Mouse (Mus musculus): ENCODE data around the gene Pgpep1. TPM values are rescaled to one million over a fixed set of nuclear protein-coding genes. Genes with fewer than 3 reads are reported as not detected.

Pgpep1 gene
- polyA plus RNA-seq, 1 experiment: 21.1 TPM

GRCm38 (mm10) chr8:70631436-70631835 lies 28.8 kb downstream of the Pgpep1 start:
- no peak overlapping the region for H3K27ac ChIP-seq (ENCODE audit: control insufficient read depth, insufficient read depth, low read depth, low read length, poor library complexity)
- peaks cover 12% of the 10 kb centered on the region for H3K4me1 ChIP-seq (ENCODE audit: control insufficient read depth, insufficient read depth, low read length)
- H3K4me3 ChIP-seq (replicated peaks; ENCODE audit: control insufficient read depth, low read depth, low read length): no peak overlapping the region
- WGBS: 10% methylated on average over 24 of the region's 24 CpGs
- TF ChIP-seq CTCF (IDR thresholded peaks at IDR 0.05; ENCODE audit: control insufficient read depth, insufficient read depth, low read length) (no peak), POLR2A (IDR thresholded peaks at IDR 0.05; ENCODE audit: borderline replicate concordance, control insufficient read depth, low read depth, low read length) (no peak)

- Histone ChIP-seq H3K4me3 (replicated peaks; ENCODE audit: control insufficient read depth, low read depth, low read length) (no peak overlapping the region), H3K27ac (ENCODE audit: control insufficient read depth, insufficient read depth, low read depth, low read length, poor library complexity) (no peak overlapping the region), H3K4me1 (ENCODE audit: control insufficient read depth, insufficient read depth, low read length) (peaks cover 10% of the 10 kb centered on the region)
- WGBS: 14% methylated on average over 22 of the region's 22 CpGs
- TF ChIP-seq POLR2A (IDR thresholded peaks at IDR 0.05; ENCODE audit: borderline replicate concordance, control insufficient read depth, low read depth, low read length) (no peak), CTCF (IDR thresholded peaks at IDR 0.05; ENCODE audit: control insufficient read depth, insufficient read depth, low read length) (no peak)
Observed at GRCm38 (mm10) chr8:70630532-70631381, 29.4 kb downstream of the Pgpep1 start.

- peaks cover 4% of the 10 kb centered on the region for H3K4me1 ChIP-seq (ENCODE audit: control insufficient read depth, insufficient read depth, low read length)
Observed at GRCm38 (mm10) chr8:70629574-70630531, 30.3 kb downstream of the Pgpep1 start.

GRCm38 (mm10) chr8:70628986-70629490 lies 31.1 kb downstream of the Pgpep1 start:
- peaks cover 1% of the 10 kb centered on the region; the same call in 1 of the 2 replicates for H3K4me1 ChIP-seq (ENCODE audit: control insufficient read depth, insufficient read depth, low read length)
- WGBS: 56% methylated on average over 7 of the region's 7 CpGs
- TF ChIP-seq CTCF (IDR thresholded peaks at IDR 0.05; ENCODE audit: control insufficient read depth, insufficient read depth, low read length): no peak
- TF ChIP-seq POLR2A (IDR thresholded peaks at IDR 0.05; ENCODE audit: borderline replicate concordance, control insufficient read depth, low read depth, low read length): no peak
- no peak overlapping the region for H3K4me3 ChIP-seq (replicated peaks; ENCODE audit: control insufficient read depth, low read depth, low read length)
- no peak overlapping the region for H3K27ac ChIP-seq (ENCODE audit: control insufficient read depth, insufficient read depth, low read depth, low read length, poor library complexity)

More at GRCm38 (mm10) chr8:70629574-70630531, 30.3 kb downstream of the Pgpep1 start:
- WGBS: 1% methylated on average over 60 of the region's 60 CpGs
- Histone ChIP-seq H3K4me3 (replicated peaks; ENCODE audit: control insufficient read depth, low read depth, low read length) (peak overlapping the region; percentile 75), H3K27ac (ENCODE audit: control insufficient read depth, insufficient read depth, low read depth, low read length, poor library complexity) (peak overlapping the region; percentile 48)
- peak; percentile 99 for TF ChIP-seq CTCF (IDR thresholded peaks at IDR 0.05; ENCODE audit: control insufficient read depth, insufficient read depth, low read length)
- TF ChIP-seq POLR2A (IDR thresholded peaks at IDR 0.05; ENCODE audit: borderline replicate concordance, control insufficient read depth, low read depth, low read length): peak; percentile 59; the same call in 1 of the 2 replicates

- Histone ChIP-seq H3K4me3 (replicated peaks; ENCODE audit: control insufficient read depth, low read depth, low read length) (no peak overlapping the region), H3K27ac (ENCODE audit: control insufficient read depth, insufficient read depth, low read depth, low read length, poor library complexity) (no peak overlapping the region), H3K4me1 (ENCODE audit: control insufficient read depth, insufficient read depth, low read length) (peaks cover 1% of the 10 kb centered on the region; the same call in 1 of the 2 replicates)
- no peak for TF ChIP-seq CTCF (IDR thresholded peaks at IDR 0.05; ENCODE audit: control insufficient read depth, insufficient read depth, low read length)
- no peak for TF ChIP-seq POLR2A (IDR thresholded peaks at IDR 0.05; ENCODE audit: borderline replicate concordance, control insufficient read depth, low read depth, low read length)
- WGBS: 67% methylated on average over 5 of the region's 5 CpGs
Observed at GRCm38 (mm10) chr8:70627041-70627440, 33.1 kb downstream of the Pgpep1 start.

- H3K4me1 ChIP-seq (ENCODE audit: control insufficient read depth, insufficient read depth, low read length): peaks cover under 1% of the 10 kb centered on the region; the same call in 1 of the 2 replicates
- no peak overlapping the region for H3K4me3 ChIP-seq (replicated peaks; ENCODE audit: control insufficient read depth, low read depth, low read length)
- no peak overlapping the region for H3K27ac ChIP-seq (ENCODE audit: control insufficient read depth, insufficient read depth, low read depth, low read length, poor library complexity)
- TF ChIP-seq POLR2A (IDR thresholded peaks at IDR 0.05; ENCODE audit: borderline replicate concordance, control insufficient read depth, low read depth, low read length) (no peak), CTCF (IDR thresholded peaks at IDR 0.05; ENCODE audit: control insufficient read depth, insufficient read depth, low read length) (peak; percentile 74)
- 26% methylated on average over 5 of the region's 5 CpGs for WGBS
Observed at GRCm38 (mm10) chr8:70625104-70625503, 35.1 kb downstream of the Pgpep1 start.

- H3K4me3 ChIP-seq (replicated peaks; ENCODE audit: control insufficient read depth, low read depth, low read length): no peak overlapping the region
- no peak for TF ChIP-seq CTCF (IDR thresholded peaks at IDR 0.05; ENCODE audit: control insufficient read depth, insufficient read depth, low read length)
- no peak for TF ChIP-seq POLR2A (IDR thresholded peaks at IDR 0.05; ENCODE audit: borderline replicate concordance, control insufficient read depth, low read depth, low read length)
- peaks cover 10% of the 10 kb centered on the region for H3K4me1 ChIP-seq (ENCODE audit: control insufficient read depth, insufficient read depth, low read length)
- H3K27ac ChIP-seq (ENCODE audit: control insufficient read depth, insufficient read depth, low read depth, low read length, poor library complexity): peak overlapping the region; percentile 66
- WGBS: 62% methylated on average over 3 of the region's 3 CpGs
Observed at GRCm38 (mm10) chr8:70622220-70622619, 38.0 kb downstream of the Pgpep1 start.

Data from bone marrow, adult 2 months (tissue).